Mouse (Mus musculus) E14TG2a.4 (cell line): ENCODE measurements around the gene Sbf2.
"Not testable (repeated sequence)": the region's sequence is repeated elsewhere in the genome, so short reads cannot be mapped to it uniquely, and the experiment has no call there.

Experiments used
- H3K27me3 ChIP-seq: 2 replicates; pipeline ENCODE4 v1.6.1; 2014; ENCODE audit warnings: low read length, control low read depth; ENCODE audit not compliant: insufficient read depth
- H3K36me3 ChIP-seq: 2 replicates; pipeline ENCODE4 v1.6.1; 2014; ENCODE audit warnings: low read length, control low read depth; ENCODE audit not compliant: insufficient read depth
- H3K4me1 ChIP-seq: replicated peaks from 2 replicates; pipeline ENCODE4 v1.6.1; 2014; ENCODE audit warnings: low read depth, low read length, control low read depth
- H3K4me3 ChIP-seq: replicated peaks from 2 replicates; pipeline ENCODE4 v1.5.1; 2014; ENCODE audit warnings: mild to moderate bottlenecking, low read length
- H3K9me3 ChIP-seq: 2 replicates; pipeline ENCODE4 v1.6.1; 2014; ENCODE audit warnings: low read length, control low read depth
- CTCF ChIP-seq: conservative IDR thresholded peaks from 2 replicates; pipeline ENCODE4 v1.5.1; 2014; ENCODE audit warnings: low read length
- NANOG ChIP-seq: IDR thresholded peaks from 2 replicates; pipeline ENCODE4 v1.6.1; 2014; ENCODE audit warnings: borderline replicate concordance, low read length, mixed read lengths
- POU5F1 ChIP-seq: IDR thresholded peaks from 2 replicates; pipeline ENCODE4 v1.6.1; 2014; ENCODE audit warnings: low read length, borderline replicate concordance

The Sbf2 gene

GRCm38 (mm10) chr7:110414276-110414675, 200.4 kb downstream of the Sbf2 start:
- TF ChIP-seq POU5F1: no peak
- no peak for TF ChIP-seq NANOG
- no peak for TF ChIP-seq CTCF
- Histone ChIP-seq H3K27me3 (no peaks in the 10 kb centered on the region), H3K36me3 (0 out of 2 replicates have a peak, but pooled peaks cover 4% of the 10 kb centered on the region), H3K4me1 (no peaks in the 10 kb centered on the region), H3K9me3 (no peaks in the 10 kb centered on the region), H3K4me3 (no peak overlapping the region)

GRCm38 (mm10) chr7:110402092-110402491, 212.6 kb downstream of the Sbf2 start:
- H3K9me3 ChIP-seq: no peaks in the 10 kb centered on the region
- no peak overlapping the region for H3K4me3 ChIP-seq
- H3K27me3 ChIP-seq: no peaks in the 10 kb centered on the region
- no peak for TF ChIP-seq POU5F1
- TF ChIP-seq CTCF: no peak
- no peak for TF ChIP-seq NANOG
- H3K36me3 ChIP-seq: no peaks in the 10 kb centered on the region
- H3K4me1 ChIP-seq: no peaks in the 10 kb centered on the region

- H3K27me3 ChIP-seq: no peaks in the 10 kb centered on the region
- no peak for TF ChIP-seq NANOG
- TF ChIP-seq CTCF: no peak
- no peak for TF ChIP-seq POU5F1
- H3K4me1 ChIP-seq: no peaks in the 10 kb centered on the region
- H3K4me3 ChIP-seq: no peak overlapping the region
- H3K9me3 ChIP-seq: no peaks in the 10 kb centered on the region
- no peaks in the 10 kb centered on the region for H3K36me3 ChIP-seq
These were observed 222.1 kb downstream of the Sbf2 start for GRCm38 (mm10) chr7:110392576-110392975.

GRCm38 (mm10) chr7:110391632-110392031, 223.1 kb downstream of the Sbf2 start:
- Histone ChIP-seq H3K36me3 (no peaks in the 10 kb centered on the region), H3K9me3 (no peaks in the 10 kb centered on the region), H3K27me3 (no peaks in the 10 kb centered on the region), H3K4me1 (no peaks in the 10 kb centered on the region), H3K4me3 (no peak overlapping the region)
- TF ChIP-seq NANOG: no peak
- no peak for TF ChIP-seq CTCF
- TF ChIP-seq POU5F1: no peak

GRCm38 (mm10) chr7:110388889-110389288, 225.8 kb downstream of the Sbf2 start:
- H3K4me1 ChIP-seq, H3K27me3 ChIP-seq, H3K9me3 ChIP-seq, H3K36me3 ChIP-seq, H3K4me3 ChIP-seq: not testable (repeated sequence)

- H3K9me3 ChIP-seq: no peaks in the 10 kb centered on the region
- no peak overlapping the region for H3K4me3 ChIP-seq
- no peaks in the 10 kb centered on the region for H3K4me1 ChIP-seq
- no peaks in the 10 kb centered on the region for H3K27me3 ChIP-seq
- H3K36me3 ChIP-seq: no peaks in the 10 kb centered on the region
- TF ChIP-seq CTCF (no peak), NANOG (no peak), POU5F1 (no peak)
These were observed 227.2 kb downstream of the Sbf2 start for GRCm38 (mm10) chr7:110387565-110387964.

- Histone ChIP-seq H3K4me3 (no peak overlapping the region), H3K9me3 (no peaks in the 10 kb centered on the region), H3K4me1 (no peaks in the 10 kb centered on the region), H3K27me3 (no peaks in the 10 kb centered on the region), H3K36me3 (no peaks in the 10 kb centered on the region)
- TF ChIP-seq NANOG (no peak), CTCF (no peak), POU5F1 (no peak)
These were observed 229.2 kb downstream of the Sbf2 start for GRCm38 (mm10) chr7:110385482-110385881.

GRCm38 (mm10) chr7:110384343-110384742, 230.4 kb downstream of the Sbf2 start:
- H3K4me3 ChIP-seq: no peak overlapping the region
- no peaks in the 10 kb centered on the region for H3K27me3 ChIP-seq
- no peaks in the 10 kb centered on the region for H3K36me3 ChIP-seq
- peak; percentile 16 for TF ChIP-seq CTCF
- TF ChIP-seq POU5F1: no peak
- H3K4me1 ChIP-seq: no peaks in the 10 kb centered on the region
- no peaks in the 10 kb centered on the region for H3K9me3 ChIP-seq

- Histone ChIP-seq H3K4me3 (no peak overlapping the region), H3K9me3 (no peaks in the 10 kb centered on the region), H3K36me3 (no peaks in the 10 kb centered on the region), H3K4me1 (no peaks in the 10 kb centered on the region), H3K27me3 (no peaks in the 10 kb centered on the region)
- TF ChIP-seq CTCF: no peak
These were observed 233.1 kb downstream of the Sbf2 start for GRCm38 (mm10) chr7:110381625-110382024.
